Mouse (Mus musculus) E14TG2a.4 (cell line): ENCODE measurements around the gene Mgmt.

Experiments
- H3K27me3 ChIP-seq: 2 replicates; pipeline ENCODE4 v1.6.1; 2014; ENCODE audit warnings: low read length, control low read depth; ENCODE audit not compliant: insufficient read depth
- H3K36me3 ChIP-seq: 2 replicates; pipeline ENCODE4 v1.6.1; 2014; ENCODE audit warnings: low read length, control low read depth; ENCODE audit not compliant: insufficient read depth
- H3K4me1 ChIP-seq: replicated peaks from 2 replicates; pipeline ENCODE4 v1.6.1; 2014; ENCODE audit warnings: low read depth, low read length, control low read depth
- H3K4me3 ChIP-seq: replicated peaks from 2 replicates; pipeline ENCODE4 v1.5.1; 2014; ENCODE audit warnings: mild to moderate bottlenecking, low read length
- H3K9me3 ChIP-seq: 2 replicates; pipeline ENCODE4 v1.6.1; 2014; ENCODE audit warnings: low read length, control low read depth
- CTCF ChIP-seq: conservative IDR thresholded peaks from 2 replicates; pipeline ENCODE4 v1.5.1; 2014; ENCODE audit warnings: low read length
- NANOG ChIP-seq: IDR thresholded peaks from 2 replicates; pipeline ENCODE4 v1.6.1; 2014; ENCODE audit warnings: borderline replicate concordance, low read length, mixed read lengths
- POU5F1 ChIP-seq: IDR thresholded peaks from 2 replicates; pipeline ENCODE4 v1.6.1; 2014; ENCODE audit warnings: low read length, borderline replicate concordance

The Mgmt gene

DNA sequence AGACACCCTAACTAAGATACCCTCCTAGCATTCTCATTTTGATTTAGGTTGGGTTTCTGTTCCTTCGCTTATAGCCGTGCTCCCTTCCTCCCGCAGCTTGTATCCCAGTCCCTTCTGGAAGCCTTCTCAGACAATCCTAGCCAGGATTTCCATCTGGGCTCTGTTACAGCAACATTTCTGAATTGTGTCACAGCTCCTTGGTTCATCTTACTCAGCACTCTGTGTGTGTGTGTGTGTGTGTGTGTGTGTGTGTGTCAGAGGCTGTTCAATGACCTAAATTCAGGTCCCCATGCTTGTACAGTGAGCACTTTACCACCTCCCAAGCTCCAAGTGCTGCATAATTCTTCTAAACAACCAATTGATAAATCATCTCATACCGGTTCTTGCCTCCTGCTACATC is 14.0 kb upstream of the Mgmt start:
- peaks cover 16% of the 10 kb centered on the region for H3K27me3 ChIP-seq
- no peaks in the 10 kb centered on the region for H3K9me3 ChIP-seq
- no peaks in the 10 kb centered on the region for H3K36me3 ChIP-seq
- TF ChIP-seq CTCF (no peak), NANOG (no peak), POU5F1 (no peak)
- H3K4me3 ChIP-seq: no peak overlapping the region
- no peaks in the 10 kb centered on the region for H3K4me1 ChIP-seq

DNA sequence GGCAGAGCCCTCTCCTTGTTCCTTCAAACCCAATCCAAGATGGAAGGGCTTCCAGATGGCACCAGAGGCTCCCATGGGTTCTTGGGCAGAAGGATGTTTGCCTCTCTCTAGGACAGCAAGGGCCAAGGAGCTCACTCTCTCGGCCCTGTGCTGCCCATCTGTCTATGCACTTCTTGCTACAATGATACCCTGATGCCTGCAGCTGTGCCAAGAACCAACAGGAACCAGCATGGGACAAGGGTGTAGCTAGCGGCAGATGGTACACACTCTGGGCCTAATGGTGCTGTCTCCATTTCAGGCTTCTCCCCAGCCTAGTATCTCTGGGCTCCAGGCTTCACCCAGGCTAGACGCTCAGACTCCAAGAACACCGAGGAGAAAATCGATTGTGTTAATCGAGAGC is 6.3 kb upstream of the Mgmt start:
- H3K4me1 ChIP-seq: peaks cover 6% of the 10 kb centered on the region
- H3K27me3 ChIP-seq: peaks cover 25% of the 10 kb centered on the region
- no peaks in the 10 kb centered on the region for H3K9me3 ChIP-seq
- H3K4me3 ChIP-seq: no peak overlapping the region
- no peaks in the 10 kb centered on the region for H3K36me3 ChIP-seq
- TF ChIP-seq CTCF (no peak), POU5F1 (no peak), NANOG (no peak)

DNA sequence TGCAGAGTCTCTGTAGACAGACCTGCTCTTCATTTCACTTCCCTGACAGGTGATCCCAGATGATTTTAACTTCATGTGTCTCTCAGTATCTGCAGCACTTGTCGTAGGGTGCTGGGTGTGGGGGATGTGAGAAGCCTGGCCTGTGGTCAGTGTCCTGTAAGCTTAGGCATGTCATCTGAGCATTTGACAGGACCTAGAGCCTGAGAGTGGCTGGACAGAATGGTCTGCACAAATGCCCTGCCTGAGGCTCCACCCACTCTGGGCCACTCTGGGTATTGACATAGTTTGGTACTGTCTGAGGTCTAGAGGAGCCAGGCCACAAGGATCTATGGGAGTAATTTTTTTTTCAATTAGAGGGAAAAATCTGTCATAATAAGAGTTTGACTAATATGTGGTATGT is 942 bp downstream of the Mgmt start:
- no peaks in the 10 kb centered on the region for H3K27me3 ChIP-seq
- no peak for TF ChIP-seq NANOG
- no peak for TF ChIP-seq POU5F1
- no peak for TF ChIP-seq CTCF
- H3K4me3 ChIP-seq: peak overlapping the region; percentile 82
- H3K36me3 ChIP-seq: peaks cover 4% of the 10 kb centered on the region; the same call in 1 of the 2 replicates
- H3K9me3 ChIP-seq: no peaks in the 10 kb centered on the region
- peaks cover 33% of the 10 kb centered on the region for H3K4me1 ChIP-seq

DNA sequence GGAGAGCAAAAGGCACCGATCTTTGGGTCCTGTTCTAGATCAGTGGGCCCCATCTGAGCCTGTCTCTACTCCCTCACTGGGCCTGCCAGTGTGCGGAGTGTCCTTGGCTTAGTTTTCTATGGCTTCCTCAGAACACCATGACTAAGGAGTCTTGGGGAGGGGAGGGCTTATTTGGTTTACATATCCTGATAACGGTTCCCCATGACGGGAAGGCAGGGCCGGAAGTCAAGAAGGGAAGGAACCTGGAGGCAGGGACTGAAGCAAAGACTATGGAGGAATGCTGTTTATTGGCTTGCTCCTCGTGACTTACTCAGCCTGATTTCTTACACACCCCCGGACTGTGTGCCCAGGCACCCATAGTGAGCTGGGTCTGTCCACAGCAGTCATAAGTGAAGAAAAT is 1.4 kb downstream of the Mgmt start:
- TF ChIP-seq CTCF: no peak
- no peak for TF ChIP-seq NANOG
- no peak for TF ChIP-seq POU5F1
- H3K4me1 ChIP-seq: peaks cover 33% of the 10 kb centered on the region
- H3K36me3 ChIP-seq: peaks cover 4% of the 10 kb centered on the region; the same call in 1 of the 2 replicates
- H3K9me3 ChIP-seq: no peaks in the 10 kb centered on the region
- H3K27me3 ChIP-seq: no peaks in the 10 kb centered on the region
- H3K4me3 ChIP-seq: 0 out of 2 replicates have a peak overlapping the region, but pooled peaks have one; percentile 82

DNA sequence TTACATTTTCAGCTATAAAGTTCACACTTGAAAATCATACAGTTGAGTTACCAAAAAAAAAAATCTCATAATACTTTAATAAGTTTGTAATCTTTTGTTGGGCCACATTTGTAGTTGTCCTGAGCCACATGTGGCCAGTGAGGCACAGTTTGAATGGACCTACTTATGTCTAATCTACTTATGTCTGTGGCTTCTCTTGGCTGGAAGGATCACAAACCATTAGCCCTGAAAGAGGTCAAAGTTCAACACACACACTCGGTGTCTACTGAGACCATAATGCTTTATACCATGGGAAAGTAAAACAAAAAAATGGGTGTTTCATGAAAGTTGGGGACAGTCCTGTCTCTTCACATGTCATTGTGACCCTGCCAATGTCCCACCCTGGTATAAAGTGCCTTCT is 3.1 kb downstream of the Mgmt start:
- Histone ChIP-seq H3K9me3 (no peaks in the 10 kb centered on the region), H3K27me3 (no peaks in the 10 kb centered on the region), H3K4me1 (peaks cover 33% of the 10 kb centered on the region), H3K4me3 (no peak overlapping the region), H3K36me3 (peaks cover 4% of the 10 kb centered on the region; the same call in 1 of the 2 replicates)
- TF ChIP-seq NANOG (no peak), CTCF (no peak), POU5F1 (no peak)

GRCm38 (mm10) chr7:136898005-136898404 is 3.6 kb downstream of the Mgmt start:
- Histone ChIP-seq H3K4me1 (peaks cover 29% of the 10 kb centered on the region), H3K36me3 (peaks cover 4% of the 10 kb centered on the region; the same call in 1 of the 2 replicates), H3K4me3 (no peak overlapping the region), H3K9me3 (no peaks in the 10 kb centered on the region), H3K27me3 (no peaks in the 10 kb centered on the region)
- no peak for TF ChIP-seq CTCF
- no peak for TF ChIP-seq POU5F1
- TF ChIP-seq NANOG: no peak

DNA sequence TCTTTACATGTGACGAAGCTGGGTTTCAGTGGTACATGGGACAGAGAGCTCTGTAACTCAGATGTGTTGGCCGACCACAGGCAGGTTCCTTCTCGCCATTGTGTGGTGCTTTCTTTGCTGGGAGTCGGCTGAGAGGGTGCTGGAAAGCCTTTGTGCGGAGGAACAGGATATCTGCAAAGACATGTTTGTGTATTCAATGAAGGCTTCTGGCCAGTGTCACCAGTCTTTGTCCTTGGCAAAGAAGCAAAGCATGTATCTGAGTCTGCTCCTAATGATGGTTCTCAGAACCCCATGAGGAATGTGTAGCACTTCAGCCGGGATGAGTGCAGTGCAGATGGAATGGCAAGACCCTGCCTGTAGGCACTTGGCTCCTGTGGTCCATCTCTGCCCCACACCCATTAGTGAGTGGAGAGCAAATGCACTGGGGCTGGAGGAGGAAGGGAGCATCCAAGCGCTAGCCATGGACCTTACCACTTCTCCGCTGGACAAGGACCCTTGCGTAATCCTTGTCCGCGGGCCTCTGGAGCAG is 14.3 kb downstream of the Mgmt start:
- no peaks in the 10 kb centered on the region for H3K9me3 ChIP-seq
- TF ChIP-seq NANOG (no peak), POU5F1 (no peak)

GRCm38 (mm10) chr7:136912901-136913300 is 18.5 kb downstream of the Mgmt start:
- Histone ChIP-seq H3K9me3 (no peaks in the 10 kb centered on the region), H3K4me3 (no peak overlapping the region), H3K4me1 (peaks cover 40% of the 10 kb centered on the region), H3K27me3 (no peaks in the 10 kb centered on the region), H3K36me3 (peaks cover 5% of the 10 kb centered on the region; the same call in 1 of the 2 replicates)
- TF ChIP-seq POU5F1: no peak
- TF ChIP-seq CTCF: no peak
- no peak for TF ChIP-seq NANOG

More for the DNA sequence above, 14.3 kb downstream of the Mgmt start:
- Histone ChIP-seq H3K4me3 (peak overlapping the region; percentile 11; the same call in 1 of the 2 replicates), H3K4me1 (peaks cover 55% of the 10 kb centered on the region), H3K27me3 (no peaks in the 10 kb centered on the region), H3K36me3 (peaks cover 10% of the 10 kb centered on the region; the same call in 1 of the 2 replicates)

DNA sequence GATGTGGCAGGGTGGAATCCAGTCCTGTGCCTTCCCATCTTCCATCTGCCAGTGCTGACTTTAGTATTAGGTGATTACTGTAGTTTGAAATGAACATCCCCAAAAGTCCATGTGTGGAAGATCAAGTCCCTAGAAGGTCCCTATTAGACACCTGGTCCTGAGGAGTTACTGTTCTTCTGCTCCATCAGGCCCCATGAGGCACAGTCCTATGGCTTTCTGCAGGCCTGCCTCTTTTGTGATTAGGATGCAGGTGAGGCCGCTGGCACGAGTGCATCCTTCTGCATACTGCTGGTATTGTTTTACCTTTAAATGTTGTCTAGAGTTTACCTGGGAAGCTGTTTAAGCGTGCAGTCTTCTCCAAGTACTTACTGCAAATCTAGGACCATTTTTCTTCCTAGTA is 21.6 kb downstream of the Mgmt start:
- Histone ChIP-seq H3K4me3 (no peak overlapping the region), H3K4me1 (peaks cover 10% of the 10 kb centered on the region), H3K36me3 (peaks cover 21% of the 10 kb centered on the region), H3K9me3 (no peaks in the 10 kb centered on the region), H3K27me3 (no peaks in the 10 kb centered on the region)
- TF ChIP-seq CTCF: no peak
- TF ChIP-seq NANOG: no peak
- TF ChIP-seq POU5F1: no peak
